Mouse (Mus musculus) olfactory bulb, adult 2 months (tissue): ENCODE results near the gene Fem1a.

Source experiments
- CTCF ChIP-seq: fragments of 200-500 bp; IDR thresholded peaks from 2 replicates; pipeline ENCODE4 v1.5.1; 2012; ENCODE audit warnings: low read depth, mild to moderate bottlenecking, low read length, moderate library complexity; ENCODE audit not compliant: insufficient read depth
- POLR2A ChIP-seq: fragments of 200-500 bp; IDR thresholded peaks from 2 replicates; pipeline ENCODE4 v1.6.1; 2012; ENCODE audit warnings: mild to moderate bottlenecking, low read depth, low read length, moderate library complexity; ENCODE audit not compliant: insufficient read depth

GRCm38 (mm10) chr17:56308088-56308487 is 51.5 kb downstream of the Fem1a start:
- TF ChIP-seq CTCF (no peak), POLR2A (no peak)
